Mouse (Mus musculus) midbrain, embryonic 16.5 days (tissue): ENCODE measurements at regions not wholly inside any gene's neighbourhood (a gene's known extent, or its start where the extent isn't known, plus 50 kb on each side); places are given as distances from the start of the nearest gene placed in this dataset.

ENCODE experiments used
- ATAC-seq: fragments of 200-750 bp; cut with Nextera tagmentation; 2 replicates; pipeline ENCODE4 v1.8.0; 2017; ENCODE audit warnings: moderate TSS enrichment
- H3K27ac ChIP-seq: fragments of 300-500 bp; sonication (generic); 2 replicates; pipeline ENCODE4 v1.5.1; 2014; ENCODE audit warnings: mild to moderate bottlenecking, low read length, mixed read lengths
- H3K27me3 ChIP-seq: fragments of 300-500 bp; sonication (generic); 2 replicates; pipeline ENCODE4 v1.6.1; 2014; ENCODE audit warnings: low read depth, low read length, mixed read lengths; ENCODE audit not compliant: control insufficient read depth, insufficient read depth
- H3K36me3 ChIP-seq: fragments of 300-500 bp; sonication (generic); 2 replicates; pipeline ENCODE4 v1.6.1; 2014; ENCODE audit warnings: mild to moderate bottlenecking, low read length, moderate library complexity, mixed read lengths; ENCODE audit not compliant: control insufficient read depth, insufficient read depth
- H3K4me1 ChIP-seq: fragments of 300-500 bp; sonication (generic); 2 replicates; pipeline ENCODE4 v1.6.1; 2014; ENCODE audit warnings: mild to moderate bottlenecking, low read length, mixed read lengths; ENCODE audit not compliant: control insufficient read depth, insufficient read depth
- H3K4me2 ChIP-seq: fragments of 300-500 bp; sonication (generic); 2 replicates; pipeline ENCODE4 v1.6.1; 2014; ENCODE audit warnings: mild to moderate bottlenecking, low read length, mixed read lengths
- H3K4me3 ChIP-seq: fragments of 300-500 bp; sonication (generic); 2 replicates; pipeline ENCODE4 v1.5.1; 2014; ENCODE audit warnings: low read depth, mild to moderate bottlenecking, low read length, moderate library complexity, mixed read lengths
- H3K9ac ChIP-seq: fragments of 300-500 bp; sonication (generic); 2 replicates; pipeline ENCODE4 v1.6.1; 2014; ENCODE audit warnings: low read depth, low read length, mixed read lengths
- H3K9me3 ChIP-seq: fragments of 300-500 bp; sonication (generic); replicated peaks from 2 replicates; pipeline ENCODE4 v1.6.1; 2014; ENCODE audit warnings: mild to moderate bottlenecking, low read length, mixed read lengths; ENCODE audit not compliant: control insufficient read depth, poor library complexity, severe bottlenecking
- WGBS: fragments of 180-500 bp; shearing (Covaris S2); extraction: QIAGEN DNeasy Blood & Tissue Kit; methylation state at CpG from one replicate; pipeline ENCODE4 v1.1.7; 2014; 5-methylcytosine and 5-hydroxymethylcytosine counted together

DNA sequence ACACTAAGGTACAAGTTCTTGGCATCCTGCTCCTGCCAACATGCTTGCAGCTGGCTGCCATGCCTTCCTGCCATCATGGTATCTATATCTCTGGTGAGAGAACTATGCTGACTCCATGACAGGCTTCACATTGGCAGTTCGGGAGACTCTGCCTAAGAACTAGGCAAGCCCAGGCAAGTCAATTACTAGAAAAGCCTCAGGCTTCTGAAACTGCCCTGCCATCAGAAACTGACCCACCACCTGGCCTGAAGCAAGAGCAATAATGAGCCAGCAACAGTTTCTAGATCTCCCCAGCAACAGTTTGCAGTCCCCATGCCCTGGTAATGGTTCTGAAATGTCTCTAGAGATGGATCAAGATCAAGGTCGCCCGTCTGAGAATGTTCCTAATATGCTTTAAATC is 280.8 kb downstream of the Rnf152 start:
- H3K4me3 ChIP-seq = no peak overlapping the region
- H3K9ac ChIP-seq = no peak overlapping the region
- no peaks in the 10 kb centered on the region for H3K4me1 ChIP-seq
- no peaks in the 10 kb centered on the region for H3K9me3 ChIP-seq
- H3K4me2 ChIP-seq = no peak overlapping the region
- H3K27ac ChIP-seq = no peak overlapping the region
- no peaks in the 10 kb centered on the region for H3K36me3 ChIP-seq
- H3K27me3 ChIP-seq = no peaks in the 10 kb centered on the region
- no peak for ATAC-seq
- WGBS = 93% methylated on average over 3 of the region's 3 CpGs

DNA sequence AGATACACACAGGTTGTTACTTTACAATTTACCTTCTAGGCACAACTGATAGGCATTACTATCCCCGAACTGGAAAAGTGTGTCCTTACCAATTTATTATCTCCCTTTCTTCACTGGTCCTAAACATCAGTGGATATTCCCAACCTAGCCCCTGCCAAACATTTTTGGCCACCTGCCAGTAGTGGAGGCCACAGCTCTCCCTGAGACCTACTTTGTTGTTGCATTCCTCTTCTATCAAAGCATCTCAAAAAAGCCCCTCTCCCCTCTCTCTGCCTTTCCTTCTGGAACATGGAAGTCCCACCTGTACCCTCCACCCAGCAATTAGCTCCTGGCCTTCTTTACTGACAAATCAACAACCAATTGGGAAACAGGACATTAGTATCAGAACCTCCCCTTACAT is 282.2 kb downstream of the Rnf152 start:
- H3K27me3 ChIP-seq = no peaks in the 10 kb centered on the region
- no peak overlapping the region for H3K9ac ChIP-seq
- H3K4me2 ChIP-seq = no peak overlapping the region
- H3K4me3 ChIP-seq = no peak overlapping the region
- no peaks in the 10 kb centered on the region for H3K4me1 ChIP-seq
- no peak overlapping the region for H3K27ac ChIP-seq
- H3K9me3 ChIP-seq = no peaks in the 10 kb centered on the region
- no peak for ATAC-seq
- WGBS = 90% methylated on average over 1 of the region's 1 CpGs
- no peaks in the 10 kb centered on the region for H3K36me3 ChIP-seq

DNA sequence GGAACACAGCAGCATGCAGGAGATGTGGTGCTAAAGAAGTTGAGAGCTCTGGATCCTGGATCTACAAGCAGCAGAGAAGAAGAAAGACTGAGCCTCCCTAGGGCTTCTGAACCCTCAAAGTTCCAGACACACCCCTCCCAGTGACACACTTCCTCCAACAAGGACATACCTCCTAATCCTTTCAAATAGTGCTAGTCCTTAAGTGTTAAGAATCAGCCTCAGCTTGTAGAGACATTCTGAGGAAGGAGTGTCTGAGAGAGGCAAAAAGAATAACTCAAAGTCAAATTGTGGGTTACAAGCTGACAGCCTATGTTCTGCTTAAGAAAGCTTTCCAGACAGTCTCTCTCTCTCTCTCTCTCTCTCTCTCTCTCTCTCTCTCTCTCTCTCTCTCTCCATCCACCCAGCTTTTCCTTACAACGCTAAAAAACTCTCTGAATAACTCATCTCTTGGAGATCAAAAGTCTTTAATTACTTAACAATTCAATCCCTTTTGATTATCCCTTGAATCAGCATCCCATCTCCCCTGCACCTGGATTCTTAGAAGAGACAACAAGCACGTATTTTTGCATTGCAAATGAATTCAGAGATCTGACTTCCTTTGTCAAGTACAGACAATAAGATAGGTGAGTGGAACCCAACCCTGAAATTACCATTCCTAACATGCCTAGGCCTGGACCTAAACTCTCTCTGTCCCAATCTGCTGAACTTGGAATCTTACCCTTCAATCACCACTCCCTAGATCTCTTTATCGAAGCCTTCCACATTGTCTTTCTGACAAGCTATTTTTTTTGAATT is 285.7 kb downstream of the Rnf152 start:
- Histone ChIP-seq H3K27me3 (no peaks in the 10 kb centered on the region), H3K4me3 (no peak overlapping the region), H3K9me3 (no peaks in the 10 kb centered on the region), H3K27ac (no peak overlapping the region), H3K4me1 (no peaks in the 10 kb centered on the region), H3K9ac (no peak overlapping the region), H3K36me3 (no peaks in the 10 kb centered on the region), H3K4me2 (no peak overlapping the region)
- WGBS = 50% methylated on average over 3 of the region's 3 CpGs
- no peak for ATAC-seq

DNA sequence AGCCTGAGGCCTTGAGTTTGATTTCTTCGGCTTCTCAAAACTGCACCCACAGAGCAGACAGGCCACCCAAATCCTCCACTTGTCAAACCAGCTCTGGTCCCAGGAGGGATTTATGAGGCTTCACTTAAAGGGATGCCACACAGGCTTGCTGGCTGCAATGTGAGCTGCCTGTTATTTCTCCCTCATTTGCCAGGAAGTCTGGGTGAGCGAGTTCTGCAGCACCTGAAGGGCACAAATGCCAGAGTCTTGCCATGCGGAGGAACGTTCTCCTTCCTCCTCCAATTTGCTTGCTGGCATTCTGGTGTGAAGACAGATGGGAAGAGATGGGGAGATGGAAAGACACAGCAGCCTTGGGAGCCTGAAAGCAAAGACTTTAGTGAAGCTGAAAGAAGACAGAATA is 288.6 kb downstream of the Rnf152 start:
- ATAC-seq = no peak

DNA sequence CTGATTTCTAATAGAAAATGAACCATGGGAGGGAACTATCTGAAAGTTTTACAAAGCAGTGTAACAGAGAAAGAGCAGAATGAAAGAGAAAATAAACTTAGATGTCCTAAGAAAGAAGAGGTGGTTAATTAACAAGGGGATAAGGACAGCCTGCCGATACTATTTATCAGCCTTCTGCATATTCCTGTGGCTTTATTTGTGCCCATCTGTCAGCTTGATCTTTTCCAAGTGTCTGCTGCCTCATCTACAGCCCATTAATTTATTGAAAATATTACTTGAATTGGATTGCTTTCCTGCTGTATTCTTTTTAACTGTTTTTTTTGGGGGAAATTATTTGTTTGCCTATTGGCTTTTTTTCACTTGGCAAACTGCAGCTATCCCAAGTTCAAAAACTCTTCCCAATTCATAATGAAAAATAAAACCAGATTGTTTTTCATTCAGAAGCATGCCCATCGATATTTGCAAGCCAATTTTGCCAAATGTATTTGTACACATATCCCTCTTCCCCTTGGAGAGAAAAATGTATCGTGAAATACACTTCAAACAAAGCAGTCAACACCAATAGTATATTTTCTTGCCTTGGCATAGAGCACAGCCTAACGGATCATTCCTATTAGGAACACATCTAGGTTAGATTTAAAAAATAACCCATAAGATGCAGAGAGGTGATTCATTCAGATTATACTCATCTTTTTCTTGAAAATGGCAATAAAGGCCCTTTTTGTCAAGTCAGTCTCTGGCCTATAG is 289.3 kb downstream of the Rnf152 start:
- Histone ChIP-seq H3K9me3 (no peaks in the 10 kb centered on the region), H3K27ac (no peak overlapping the region), H3K9ac (no peak overlapping the region), H3K27me3 (no peaks in the 10 kb centered on the region), H3K4me2 (no peak overlapping the region), H3K4me1 (no peaks in the 10 kb centered on the region), H3K36me3 (no peaks in the 10 kb centered on the region), H3K4me3 (no peak overlapping the region)
- 69% methylated on average over 4 of the region's 4 CpGs for WGBS
- ATAC-seq = no peak

More for the DNA sequence above, 288.6 kb downstream of the Rnf152 start:
- 68% methylated on average over 4 of the region's 4 CpGs for WGBS
- Histone ChIP-seq H3K4me1 (no peaks in the 10 kb centered on the region), H3K4me3 (no peak overlapping the region), H3K27me3 (no peaks in the 10 kb centered on the region), H3K4me2 (no peak overlapping the region), H3K9me3 (no peaks in the 10 kb centered on the region), H3K9ac (no peak overlapping the region), H3K36me3 (no peaks in the 10 kb centered on the region), H3K27ac (no peak overlapping the region)

DNA sequence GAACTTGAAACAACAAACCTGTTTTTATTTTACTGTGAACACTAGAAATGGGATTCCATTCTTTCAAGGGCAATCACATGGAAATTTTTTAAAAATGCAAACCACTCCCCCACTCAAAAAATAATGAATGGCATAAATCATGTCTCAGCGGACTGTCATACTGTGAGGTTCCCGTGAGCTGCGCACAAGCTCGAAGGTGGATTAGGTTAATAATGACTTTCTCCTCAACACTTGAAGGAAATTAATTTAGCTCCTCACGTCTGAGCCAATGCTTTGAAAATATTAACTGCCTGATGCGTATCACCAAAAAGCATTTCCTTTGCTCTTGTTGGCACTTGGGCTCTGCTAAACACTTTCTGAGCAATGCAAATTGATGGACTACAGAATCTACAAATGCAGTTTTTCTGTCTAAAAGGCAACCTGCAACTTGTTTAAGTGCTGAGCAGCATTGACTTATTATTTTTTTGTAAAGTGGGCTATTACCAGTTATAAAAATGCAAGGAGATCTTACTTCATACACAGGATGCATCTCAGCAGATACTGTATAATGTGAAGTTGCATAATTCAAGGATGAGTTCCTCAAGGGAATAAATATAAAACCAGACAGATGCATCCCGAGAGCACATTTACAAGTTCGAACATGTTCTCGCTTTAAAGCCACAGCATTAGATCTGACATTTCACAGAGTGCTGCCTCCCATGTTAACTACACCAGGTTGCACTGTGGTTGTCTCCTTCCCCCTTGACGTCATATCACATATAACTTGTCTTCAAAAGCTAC is 282.4 kb downstream of the Cdh20 start:
- 49% methylated on average over 10 of the region's 10 CpGs for WGBS
- Histone ChIP-seq H3K4me2 (no peak overlapping the region), H3K9me3 (no peaks in the 10 kb centered on the region), H3K27me3 (no peaks in the 10 kb centered on the region), H3K27ac (no peak overlapping the region), H3K36me3 (no peaks in the 10 kb centered on the region), H3K4me1 (no peaks in the 10 kb centered on the region), H3K4me3 (no peak overlapping the region), H3K9ac (no peak overlapping the region)
- peak; percentile 64 for ATAC-seq
